Mouse (Mus musculus) liver, embryonic 12.5 days (tissue): Measurements from ENCODE around the gene Tomm40l. TPM values are rescaled to one million over a fixed set of nuclear protein-coding genes. Genes with fewer than 3 reads are reported as not detected.
A peak's percentile ranks its signal among the peaks of the same experiment; 100 is the strongest.

Experiments
- ATAC-seq: fragments of 200-750 bp; cut with Nextera tagmentation; 2 replicates; pipeline ENCODE4 v1.8.0; 2017; ENCODE audit warnings: moderate number of reproducible peaks, mild to moderate bottlenecking, moderate library complexity
- H3K27ac ChIP-seq: fragments of 300-500 bp; sonication (generic); 2 replicates; pipeline ENCODE4 v1.5.1; 2016; ENCODE audit warnings: mild to moderate bottlenecking
- H3K27me3 ChIP-seq: fragments of 300-500 bp; sonication (generic); replicated peaks from 2 replicates; pipeline ENCODE4 v1.6.1; 2016; ENCODE audit warnings: mild to moderate bottlenecking, moderate library complexity
- H3K36me3 ChIP-seq: fragments of 300-500 bp; sonication (generic); 2 replicates; pipeline ENCODE4 v1.6.1; 2016; ENCODE audit warnings: mild to moderate bottlenecking, moderate library complexity
- H3K4me1 ChIP-seq: fragments of 300-500 bp; sonication (generic); 2 replicates; pipeline ENCODE4 v1.6.1; 2016
- H3K4me2 ChIP-seq: fragments of 300-500 bp; sonication (generic); 2 replicates; pipeline ENCODE4 v1.6.1; 2016; ENCODE audit warnings: mild to moderate bottlenecking, moderate library complexity
- H3K4me3 ChIP-seq: fragments of 300-500 bp; sonication (generic); 2 replicates; pipeline ENCODE4 v1.5.1; 2016; ENCODE audit warnings: mild to moderate bottlenecking, moderate library complexity
- H3K9ac ChIP-seq: fragments of 300-500 bp; sonication (generic); 2 replicates; pipeline ENCODE4 v1.6.1; 2016; ENCODE audit warnings: mild to moderate bottlenecking, moderate library complexity
- H3K9me3 ChIP-seq: fragments of 300-500 bp; sonication (generic); replicated peaks from 2 replicates; pipeline ENCODE4 v1.6.1; 2016; ENCODE audit warnings: mild to moderate bottlenecking, moderate library complexity
- WGBS: fragments of 180-500 bp; shearing (Covaris S2); methylation state at CpG from one replicate; pipeline ENCODE4 v1.1.7; 2016; ENCODE audit not compliant: insufficient replicate concordance; 5-methylcytosine and 5-hydroxymethylcytosine counted together
- polyA plus RNA-seq: library from polyadenylated mRNA; unstranded; fragments of >200 nt; fragmentation: Nextera tagmentation; extraction: Ambion mirVana; gene quantifications from 2 replicates; pipeline ENCODE4 v1.2.1, GENCODE M21; 2016

Tomm40l gene
- polyA plus RNA-seq, 1 experiment from 2014 or later = 21.9 TPM

DNA sequence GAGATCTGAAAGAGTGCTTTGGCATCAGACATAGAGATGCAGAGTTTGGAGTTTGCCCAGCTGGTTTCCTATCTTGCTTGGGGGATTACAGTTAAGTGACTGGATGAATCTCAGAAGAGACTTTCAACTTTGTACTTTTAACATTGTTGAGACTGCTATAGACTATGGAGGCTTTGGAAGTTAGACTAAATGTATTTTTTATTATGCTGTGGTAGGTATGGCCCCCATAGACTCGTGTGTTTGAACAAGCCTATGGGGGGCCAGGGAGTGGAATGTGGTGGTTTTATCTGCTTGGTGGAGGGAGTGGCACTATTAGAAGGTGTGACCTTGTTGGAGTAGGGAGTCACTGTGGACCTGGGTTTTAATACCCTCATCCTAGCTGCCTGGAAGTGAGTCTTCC is 22.8 kb downstream of the Tomm40l start:
- Histone ChIP-seq H3K27me3 (peaks cover 50% of the 10 kb centered on the region), H3K36me3 (no peaks in the 10 kb centered on the region), H3K4me1 (peaks cover 11% of the 10 kb centered on the region; the same call in 1 of the 2 replicates), H3K9ac (no peak overlapping the region), H3K4me2 (no peak overlapping the region), H3K4me3 (no peak overlapping the region), H3K9me3 (no peaks in the 10 kb centered on the region), H3K27ac (no peak overlapping the region)
- no peak for ATAC-seq
- WGBS = 25% methylated on average over 1 of the region's 1 CpGs

- Histone ChIP-seq H3K9ac (no peak within 1 kb of the TSS; the same call in 1 of the 2 replicates), H3K36me3 (no peaks in the 10 kb centered on the region), H3K27ac (no peak within 1 kb of the TSS), H3K9me3 (no peaks in the 10 kb centered on the region), H3K27me3 (peaks cover 82% of the 10 kb centered on the region), H3K4me3 (peak within 1 kb of the TSS; percentile 48), H3K4me2 (peak within 1 kb of the TSS; percentile 68), H3K4me1 (peaks cover 25% of the 10 kb centered on the region)
- peak; percentile 77 for ATAC-seq
- 3% methylated on average over 33 of the region's 33 CpGs for WGBS
These were observed 26.4 kb downstream of the Tomm40l start, which contains the start of gene Pcp4l1 for GRCm38 (mm10) chr1:171195887-171196397. TSS of gene Pcp4l1 (minus strand) at chr1:171196268.

DNA sequence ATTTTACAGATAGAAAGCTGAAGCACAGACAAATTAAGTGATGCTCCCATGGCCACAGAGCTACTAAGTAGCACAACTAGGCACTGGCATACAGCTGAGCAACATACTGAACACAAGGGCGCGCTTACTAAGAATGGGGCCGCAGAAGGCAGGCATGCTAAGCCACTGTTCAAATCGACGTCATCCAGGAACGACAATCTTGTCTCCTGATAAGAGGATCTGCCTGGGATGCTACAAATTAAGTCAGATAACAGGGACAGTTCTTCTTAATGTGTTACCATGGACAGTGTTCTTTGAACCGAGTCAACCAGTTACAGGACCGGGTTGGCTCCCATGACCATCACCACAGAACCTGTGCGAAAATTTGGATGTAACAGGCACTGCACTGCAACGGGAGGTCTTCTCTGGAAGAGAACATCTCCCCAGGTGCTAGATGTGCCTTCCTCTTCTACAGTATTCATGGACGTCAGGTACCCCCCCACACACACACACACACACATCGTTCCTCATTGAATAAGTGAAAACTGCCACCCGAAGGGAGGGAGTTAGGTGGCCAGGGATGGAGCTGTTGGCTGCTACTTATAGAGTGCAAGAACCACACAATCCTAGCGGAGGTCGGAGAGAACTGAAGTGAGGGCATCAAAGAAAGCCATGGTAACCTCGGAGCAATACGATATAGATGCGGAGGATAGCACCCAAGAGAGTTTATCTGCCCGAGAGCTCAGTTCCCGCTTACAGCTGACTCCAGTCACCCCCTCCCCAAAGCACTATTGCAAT is 27.1 kb downstream of the Tomm40l start:
- Histone ChIP-seq H3K4me1 (peaks cover 25% of the 10 kb centered on the region), H3K4me2 (peak overlapping the region; percentile 68), H3K27ac (no peak overlapping the region), H3K9ac (no peak overlapping the region), H3K9me3 (no peaks in the 10 kb centered on the region), H3K27me3 (peaks cover 89% of the 10 kb centered on the region), H3K36me3 (no peaks in the 10 kb centered on the region), H3K4me3 (peak overlapping the region; percentile 48)
- WGBS = 8% methylated on average over 20 of the region's 20 CpGs
- ATAC-seq = no peak

DNA sequence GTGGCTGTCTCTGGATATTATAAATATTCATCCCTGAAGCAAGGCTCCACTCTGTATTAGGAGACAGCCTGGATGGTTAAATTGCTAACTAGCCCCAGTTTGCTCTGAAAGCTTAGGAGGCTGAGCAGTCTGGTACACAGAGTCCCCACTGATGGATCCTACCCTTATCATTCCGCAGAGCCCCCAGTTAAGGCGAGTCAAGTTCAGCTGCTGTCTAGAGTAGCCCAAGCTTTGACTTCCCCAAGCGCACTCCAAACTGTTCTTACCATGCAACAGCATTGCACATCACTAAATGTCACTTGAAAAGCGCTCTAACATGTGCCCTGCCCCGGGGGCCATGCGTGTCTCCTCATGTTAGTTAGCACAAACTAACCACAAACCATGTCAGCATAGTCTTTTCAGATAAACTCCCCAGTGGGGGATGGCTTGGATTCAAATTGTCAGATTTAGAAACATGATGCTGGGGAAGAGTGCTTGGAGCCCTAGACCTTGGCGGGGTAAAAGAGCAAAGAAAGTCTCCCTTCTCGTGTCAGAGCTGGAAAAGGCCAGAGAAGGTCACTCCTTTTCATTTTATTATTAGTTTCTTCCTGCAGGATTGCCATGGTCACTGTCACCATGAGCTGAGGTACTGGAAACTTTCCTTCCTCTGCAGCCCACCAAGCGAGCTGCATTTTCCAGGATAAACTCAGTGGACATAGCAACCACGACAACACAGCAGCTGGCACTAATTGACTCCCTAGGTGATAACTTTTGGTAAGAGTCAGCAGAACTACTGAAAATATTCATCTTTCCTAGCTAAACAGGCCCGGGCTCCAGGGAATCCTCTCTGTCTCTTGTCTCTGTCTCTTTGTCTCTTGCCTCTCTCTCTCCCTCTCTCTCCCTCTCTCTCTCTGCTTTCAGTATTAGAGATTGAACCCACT is 28.1 kb downstream of the Tomm40l start:
- WGBS = 25% methylated on average over 11 of the region's 11 CpGs
- no peak overlapping the region for H3K4me3 ChIP-seq
- ATAC-seq = no peak
- H3K4me1 ChIP-seq = peaks cover 31% of the 10 kb centered on the region
- no peak overlapping the region for H3K27ac ChIP-seq
- peaks cover 97% of the 10 kb centered on the region for H3K27me3 ChIP-seq
- H3K4me2 ChIP-seq = no peak overlapping the region; the same call in 1 of the 2 replicates
- no peaks in the 10 kb centered on the region for H3K9me3 ChIP-seq
- H3K9ac ChIP-seq = no peak overlapping the region
- H3K36me3 ChIP-seq = no peaks in the 10 kb centered on the region

- H3K9me3 ChIP-seq = no peaks in the 10 kb centered on the region
- H3K9ac ChIP-seq = no peak overlapping the region
- no peak overlapping the region for H3K27ac ChIP-seq
- H3K36me3 ChIP-seq = no peaks in the 10 kb centered on the region
- WGBS = 9% methylated on average over 18 of the region's 18 CpGs
- peak overlapping the region; percentile 24 for H3K4me2 ChIP-seq
- peaks cover 36% of the 10 kb centered on the region for H3K4me1 ChIP-seq
- no peak overlapping the region for H3K4me3 ChIP-seq
- H3K27me3 ChIP-seq = peaks cover 90% of the 10 kb centered on the region
- ATAC-seq = no peak
These were observed 29.0 kb downstream of the Tomm40l start for GRCm38 (mm10) chr1:171193093-171193840.

- H3K36me3 ChIP-seq = no peaks in the 10 kb centered on the region
- peaks cover 36% of the 10 kb centered on the region for H3K4me1 ChIP-seq
- H3K27me3 ChIP-seq = peaks cover 87% of the 10 kb centered on the region
- no peaks in the 10 kb centered on the region for H3K9me3 ChIP-seq
- H3K9ac ChIP-seq = no peak overlapping the region
- ATAC-seq = no peak
- no peak overlapping the region for H3K4me2 ChIP-seq
- H3K4me3 ChIP-seq = no peak overlapping the region
- WGBS = 39% methylated on average over 10 of the region's 10 CpGs
- no peak overlapping the region for H3K27ac ChIP-seq
These were observed 30.0 kb downstream of the Tomm40l start for GRCm38 (mm10) chr1:171192283-171192682.

DNA sequence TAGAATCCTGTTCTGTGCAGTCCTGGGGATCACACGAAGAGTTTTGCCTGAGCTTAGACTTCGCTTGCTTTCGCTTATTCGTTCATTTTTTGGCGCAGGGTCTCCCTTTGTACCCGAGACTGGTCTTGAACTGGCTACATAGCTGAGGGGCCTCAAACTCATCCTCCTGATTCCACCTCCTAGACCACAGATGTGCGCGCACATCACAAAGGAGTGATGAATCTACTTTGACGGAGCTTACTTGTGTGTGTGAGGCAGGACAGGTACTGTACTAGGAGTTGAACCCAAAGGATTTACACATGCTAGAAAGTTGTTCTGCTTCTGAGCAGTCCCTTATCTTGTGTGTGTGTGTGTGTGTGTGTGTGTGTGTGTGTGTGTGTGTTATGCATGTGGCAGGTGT is 31.5 kb downstream of the Tomm40l start:
- Histone ChIP-seq H3K27ac (no peak overlapping the region), H3K9ac (no peak overlapping the region), H3K36me3 (no peaks in the 10 kb centered on the region), H3K4me1 (peaks cover 34% of the 10 kb centered on the region), H3K4me3 (no peak overlapping the region), H3K4me2 (no peak overlapping the region), H3K27me3 (peaks cover 79% of the 10 kb centered on the region), H3K9me3 (no peaks in the 10 kb centered on the region)
- ATAC-seq = no peak
- 84% methylated on average over 9 of the region's 9 CpGs for WGBS

DNA sequence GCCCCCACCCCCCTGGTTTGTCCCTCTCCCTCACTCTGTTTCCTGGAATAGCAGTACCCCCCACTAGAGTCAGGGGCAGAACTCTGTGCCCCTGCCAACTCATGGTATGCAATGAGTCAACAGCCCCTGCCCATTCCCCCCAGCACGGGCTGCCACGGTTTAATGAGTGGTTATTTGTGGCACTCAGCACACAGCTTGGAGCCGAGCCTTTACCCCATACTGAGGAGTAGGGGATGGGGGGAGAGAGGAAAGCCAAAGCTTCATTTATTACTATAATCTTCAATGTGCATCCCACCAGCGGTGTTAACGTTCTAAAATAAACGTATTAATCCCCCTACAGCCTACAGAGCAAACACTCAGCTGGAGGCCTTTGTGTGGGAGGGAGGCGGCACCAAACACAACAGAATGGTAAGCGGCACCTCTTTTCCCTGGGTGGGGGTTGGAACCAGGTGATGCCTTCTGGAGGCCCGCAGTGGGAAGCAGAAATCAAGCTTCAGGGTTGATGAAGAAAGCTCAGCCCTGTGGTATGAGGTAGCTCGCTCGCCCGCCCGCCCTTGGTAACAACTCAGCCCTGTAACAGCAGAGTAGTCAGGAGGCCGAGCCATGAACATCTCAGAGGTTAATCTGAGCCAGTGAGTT is 32.7 kb downstream of the Tomm40l start:
- Histone ChIP-seq H3K36me3 (no peaks in the 10 kb centered on the region), H3K27me3 (peaks cover 66% of the 10 kb centered on the region), H3K9me3 (no peaks in the 10 kb centered on the region), H3K27ac (no peak overlapping the region), H3K9ac (no peak overlapping the region), H3K4me2 (no peak overlapping the region), H3K4me1 (peaks cover 27% of the 10 kb centered on the region), H3K4me3 (no peak overlapping the region)
- no peak for ATAC-seq
- 61% methylated on average over 14 of the region's 14 CpGs for WGBS

DNA sequence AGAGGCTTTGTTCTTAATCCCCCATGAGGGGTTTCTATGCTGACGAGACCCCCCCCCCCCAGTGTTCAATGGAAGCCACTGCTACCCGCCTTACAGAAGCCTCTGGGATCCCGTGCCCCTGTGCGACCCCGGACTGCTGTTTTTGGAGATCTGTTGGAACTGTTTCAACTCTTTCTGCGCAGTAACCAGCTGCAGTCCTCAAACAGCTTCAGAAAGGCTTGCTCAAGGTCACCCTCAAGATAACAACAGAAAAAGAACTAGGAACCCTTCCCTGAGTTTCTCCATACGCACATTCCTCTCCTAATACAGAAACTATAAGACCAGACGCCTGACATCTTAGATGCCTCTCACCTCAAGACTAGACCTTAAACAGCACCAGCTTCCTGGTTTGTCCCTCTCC is 33.3 kb downstream of the Tomm40l start:
- H3K36me3 ChIP-seq = no peaks in the 10 kb centered on the region
- H3K4me2 ChIP-seq = no peak overlapping the region
- no peak overlapping the region for H3K4me3 ChIP-seq
- H3K27ac ChIP-seq = no peak overlapping the region
- no peak overlapping the region for H3K9ac ChIP-seq
- H3K4me1 ChIP-seq = peaks cover 23% of the 10 kb centered on the region
- H3K9me3 ChIP-seq = no peaks in the 10 kb centered on the region
- 53% methylated on average over 8 of the region's 8 CpGs for whole genome bisulfite sequencing
- H3K27me3 ChIP-seq = peaks cover 61% of the 10 kb centered on the region
- no peak for ATAC-seq

- ATAC-seq = no peak
- Histone ChIP-seq H3K9ac (no peak overlapping the region), H3K36me3 (no peaks in the 10 kb centered on the region), H3K4me2 (no peak overlapping the region), H3K27ac (no peak overlapping the region), H3K9me3 (no peaks in the 10 kb centered on the region), H3K4me3 (no peak overlapping the region), H3K4me1 (peaks cover 14% of the 10 kb centered on the region; the same call in 1 of the 2 replicates), H3K27me3 (peaks cover 51% of the 10 kb centered on the region)
- WGBS = 39% methylated on average over 13 of the region's 13 CpGs
These were observed 34.2 kb downstream of the Tomm40l start for GRCm38 (mm10) chr1:171187851-171188700.
